In the genomic region with DNA sequence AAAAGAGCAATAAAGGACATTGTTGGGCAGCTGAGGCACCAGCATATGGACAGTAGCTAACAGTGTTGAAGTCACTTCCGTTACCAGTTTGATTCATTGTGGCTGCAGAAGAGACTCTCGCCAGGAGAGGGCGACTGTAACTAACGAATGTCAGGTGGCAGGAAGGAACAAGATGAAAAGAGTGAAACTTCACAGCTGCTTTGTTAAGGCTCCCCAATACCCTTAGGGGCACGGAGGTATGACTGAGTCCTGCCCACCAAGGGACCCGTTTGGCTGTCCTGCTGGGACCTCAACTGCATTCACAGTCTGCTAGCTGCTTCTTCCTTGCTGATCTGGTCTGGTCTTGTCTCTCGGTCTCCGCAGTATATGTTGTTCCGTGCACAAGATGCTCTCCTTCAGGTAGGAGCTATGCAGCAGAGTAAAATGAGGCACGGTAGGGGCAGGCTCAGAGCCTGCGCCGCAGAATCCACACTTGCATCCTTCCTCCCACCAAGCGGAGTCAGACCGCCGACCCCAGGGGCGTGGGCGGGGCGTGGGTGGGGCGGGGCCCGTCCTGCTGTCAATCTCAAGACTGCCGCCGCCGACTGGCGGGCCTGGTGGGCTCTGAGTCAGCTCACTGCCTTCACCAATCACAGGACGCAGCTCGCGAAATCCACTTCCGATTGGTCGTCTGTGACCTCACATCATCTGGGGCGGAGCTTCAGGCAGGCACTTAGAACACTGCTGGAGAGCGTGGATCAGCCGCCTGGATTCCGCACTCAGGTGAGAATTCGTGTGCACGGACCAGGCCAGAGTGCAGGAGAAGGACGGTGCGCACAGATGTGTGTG, we compare ENCODE assay signal across 7 mouse cellular contexts. TPM values are rescaled to one million over a fixed set of nuclear protein-coding genes. Genes with fewer than 3 reads are reported as not detected.
DNase-seq lines count a peak whose midpoint lies in the region; ATAC-seq and TF ChIP-seq lines count a peak whose summit lies in the region.

No protein-coding gene starts in this region.

- H3K9ac ChIP-seq in embryonic facial prominence, embryonic 11.5 days (replicated peaks; ENCODE audit: low read length) = peak overlapping the region; percentile 75
- peak overlapping the region; percentile 65 for H3K9ac ChIP-seq in limb, embryonic 12.5 days (replicated peaks)
- peak overlapping the region; percentile 69 for H3K9ac ChIP-seq in midbrain, embryonic 15.5 days

- DNase-seq in adrenal gland, postnatal 14 days = peak; percentile 96
- peak; percentile 98 for DNase-seq in embryonic facial prominence, embryonic 11.5 days (ENCODE audit: low spot score)
- peak; percentile 97 for DNase-seq in heart, adult 18-20 months
- peak; percentile 98 for DNase-seq in kidney, adult 2 months
- DNase-seq in spleen, adult 2 months (ENCODE audit: low read depth in 1 of 2, low spot score in 2 of 2) = peak; percentile 92 to 94

- peak overlapping the region; percentile 83 for H3K27ac ChIP-seq in embryonic facial prominence, embryonic 11.5 days (replicated peaks; ENCODE audit: low read depth, low read length)
- peak overlapping the region; percentile 72 for H3K27ac ChIP-seq in kidney, adult 2 months (ENCODE audit: insufficient read depth, low read depth, low read length)
- peak overlapping the region; percentile 92 for H3K27ac ChIP-seq in limb, embryonic 12.5 days
- peak overlapping the region; percentile 95 for H3K27ac ChIP-seq in midbrain, embryonic 15.5 days
- H3K27ac ChIP-seq in spleen, adult 2 months (ENCODE audit: insufficient read depth, low read length) = peak overlapping the region; percentile 89

- peak overlapping the region; percentile 56 for H3K4me3 ChIP-seq in embryonic facial prominence, embryonic 11.5 days (ENCODE audit: low read depth, low read length)
- peak overlapping the region; percentile 75 for H3K4me3 ChIP-seq in kidney, adult 2 months (ENCODE audit: insufficient read depth, low read depth, low read length)
- H3K4me3 ChIP-seq in limb, embryonic 12.5 days (replicated peaks) = peak overlapping the region; percentile 50
- peak overlapping the region; percentile 56 for H3K4me3 ChIP-seq in midbrain, embryonic 15.5 days
- peak overlapping the region; percentile 83 for H3K4me3 ChIP-seq in spleen, adult 2 months (ENCODE audit: extremely low read depth, insufficient read depth, insufficient read length)

- peak; percentile 62 for TF ChIP-seq POLR2A in kidney, adult 2 months (IDR thresholded peaks at IDR 0.05; ENCODE audit: low read depth, low read length)
- TF ChIP-seq POLR2A in spleen, adult 2 months (IDR thresholded peaks at IDR 0.05; ENCODE audit: low read depth, low read length) = peak; percentile 18

- WGBS in embryonic facial prominence, embryonic 11.5 days = under 1% methylated on average over 37 of the region's 37 CpGs
- WGBS in kidney, adult 2 months = under 1% methylated on average over 37 of the region's 37 CpGs
- under 1% methylated on average over 37 of the region's 37 CpGs for WGBS in limb, embryonic 12.5 days
- under 1% methylated on average over 37 of the region's 37 CpGs for WGBS in midbrain, embryonic 15.5 days
- WGBS in spleen, adult 2 months = under 1% methylated on average over 37 of the region's 37 CpGs

- TF ChIP-seq CTCF in kidney, adult 2 months (conservative IDR thresholded peaks at IDR 0.05; ENCODE audit: insufficient read depth, insufficient read length, low read depth, low read length) = peak; percentile 94
- TF ChIP-seq CTCF in spleen, adult 2 months (IDR thresholded peaks at IDR 0.05; ENCODE audit: extremely low read depth, insufficient read depth, insufficient read length, insufficient replicate concordance) = peak; percentile 84; the same call in 1 of the 2 replicates

- no peaks in the 10 kb centered on the region; the same call in 1 of the 2 replicates for H3K4me1 ChIP-seq in embryonic facial prominence, embryonic 11.5 days (ENCODE audit: control insufficient read depth, insufficient read depth, low read length)
- H3K4me1 ChIP-seq in kidney, adult 2 months (ENCODE audit: control insufficient read depth, insufficient read depth, low read length) = 0 out of 2 replicates have a peak, but pooled peaks cover 6% of the 10 kb centered on the region
- H3K4me1 ChIP-seq in limb, embryonic 12.5 days (replicated peaks) = peaks cover 17% of the 10 kb centered on the region
- peaks cover 47% of the 10 kb centered on the region for H3K4me1 ChIP-seq in midbrain, embryonic 15.5 days
- H3K4me1 ChIP-seq in spleen, adult 2 months (ENCODE audit: control insufficient read depth, insufficient read depth, insufficient read length) = no peaks in the 10 kb centered on the region; the same call in 1 of the 2 replicates

- peak; percentile 99 for ATAC-seq in embryonic facial prominence, embryonic 11.5 days (replicated peaks; ENCODE audit: insufficient number of reproducible peaks, low FRiP score, low TSS enrichment, low read depth)
- peak; percentile 99 for ATAC-seq in limb, embryonic 12.5 days (ENCODE audit: insufficient number of reproducible peaks, insufficient read depth, low FRiP score, low TSS enrichment, low read depth)
- ATAC-seq in midbrain, embryonic 15.5 days (replicated peaks) = peak; percentile 98

- H3K4me2 ChIP-seq in embryonic facial prominence, embryonic 11.5 days (ENCODE audit: low read depth, low read length) = peak overlapping the region; percentile 86
- peak overlapping the region; percentile 86 for H3K4me2 ChIP-seq in limb, embryonic 12.5 days
- peak overlapping the region; percentile 87 for H3K4me2 ChIP-seq in midbrain, embryonic 15.5 days

- H3K27me3 ChIP-seq in embryonic facial prominence, embryonic 11.5 days (ENCODE audit: control insufficient read depth, insufficient read depth, low read length) = no peaks in the 10 kb centered on the region
- H3K27me3 ChIP-seq in kidney, adult 2 months (replicated peaks; ENCODE audit: control insufficient read depth, insufficient read depth, low read length) = no peaks in the 10 kb centered on the region
- no peaks in the 10 kb centered on the region for H3K27me3 ChIP-seq in limb, embryonic 12.5 days
- no peaks in the 10 kb centered on the region for H3K27me3 ChIP-seq in midbrain, embryonic 15.5 days (replicated peaks)
- no peaks in the 10 kb centered on the region for H3K27me3 ChIP-seq in spleen, adult 2 months (ENCODE audit: control insufficient read depth, insufficient read depth, low read length)

- H3K36me3 ChIP-seq in embryonic facial prominence, embryonic 11.5 days (replicated peaks; ENCODE audit: control insufficient read depth, insufficient read depth, low read depth, low read length) = no peaks in the 10 kb centered on the region; the same call in 1 of the 2 replicates
- H3K36me3 ChIP-seq in kidney, adult 2 months (ENCODE audit: control insufficient read depth, insufficient read depth, low read length) = no peaks in the 10 kb centered on the region
- H3K36me3 ChIP-seq in limb, embryonic 12.5 days = no peaks in the 10 kb centered on the region
- no peaks in the 10 kb centered on the region for H3K36me3 ChIP-seq in midbrain, embryonic 15.5 days (replicated peaks)
- no peaks in the 10 kb centered on the region for H3K36me3 ChIP-seq in spleen, adult 2 months (ENCODE audit: control insufficient read depth, insufficient read depth, low read length)

- no peaks in the 10 kb centered on the region for H3K9me3 ChIP-seq in embryonic facial prominence, embryonic 11.5 days (replicated peaks; ENCODE audit: control insufficient read depth, low read length)
- H3K9me3 ChIP-seq in limb, embryonic 12.5 days = no peaks in the 10 kb centered on the region
- H3K9me3 ChIP-seq in midbrain, embryonic 15.5 days = no peaks in the 10 kb centered on the region

RNA-seq across cellular contexts. Expression of a gene that starts 6.8 kb away (rescaled TPM):
- 498 and 535 TPM in 2 replicates for total RNA-seq in adrenal gland, postnatal 14 days (2021)
- 56.4 and 66.4 TPM in 2 replicates for polyA plus RNA-seq in embryonic facial prominence, embryonic 11.5 days (2014; fragmentation: Nextera tagmentation; extraction: Ambion mirVana)
- total RNA-seq in heart, adult 18-20 months (2021) = 1 to 10 TPM; 6.3 to 8.5 TPM
- polyA plus RNA-seq in kidney, adult 2 months (2012; rRNA removed) = 51.7 and 81.9 TPM in 2 replicates
- polyA plus RNA-seq in limb, embryonic 12.5 days (2016; fragmentation: Nextera tagmentation; extraction: Ambion mirVana) = 31.0 and 38.9 TPM in 2 replicates
- polyA plus RNA-seq in midbrain, embryonic 15.5 days (2015; fragmentation: Nextera tagmentation; extraction: Ambion mirVana) = 71.6 and 73.6 TPM in 2 replicates
- polyA plus RNA-seq in spleen, adult 2 months (2012; rRNA removed) = 42.0 and 60.6 TPM in 2 replicates

RNA-seq across cellular contexts. Expression of a gene that starts 7.1 kb away (rescaled TPM):
- total RNA-seq in adrenal gland, postnatal 14 days (2021) = 12.7 and 16.3 TPM in 2 replicates
- polyA plus RNA-seq in embryonic facial prominence, embryonic 11.5 days (2014; fragmentation: Nextera tagmentation; extraction: Ambion mirVana) = 7.3 and 7.5 TPM in 2 replicates
- total RNA-seq in heart, adult 18-20 months (2021) = 1 to 10 TPM; 5.0 to 5.5 TPM
- polyA plus RNA-seq in kidney, adult 2 months (2012; rRNA removed) = 31.3 and 33.4 TPM in 2 replicates
- 8.9 and 9.3 TPM in 2 replicates for polyA plus RNA-seq in limb, embryonic 12.5 days (2016; fragmentation: Nextera tagmentation; extraction: Ambion mirVana)
- polyA plus RNA-seq in midbrain, embryonic 15.5 days (2015; fragmentation: Nextera tagmentation; extraction: Ambion mirVana) = 6.2 and 7.1 TPM in 2 replicates
- 12.5 and 13.5 TPM in 2 replicates for polyA plus RNA-seq in spleen, adult 2 months (2012; rRNA removed)

RNA-seq across cellular contexts. Expression of a gene that starts 36.9 kb away (rescaled TPM):
- not detected in 2 replicates for total RNA-seq in adrenal gland, postnatal 14 days (2021)
- polyA plus RNA-seq in embryonic facial prominence, embryonic 11.5 days (2014; fragmentation: Nextera tagmentation; extraction: Ambion mirVana) = not detected in 2 replicates
- not detected for total RNA-seq in heart, adult 18-20 months (2021)
- polyA plus RNA-seq in kidney, adult 2 months (2012; rRNA removed) = not detected in 2 replicates
- polyA plus RNA-seq in limb, embryonic 12.5 days (2016; fragmentation: Nextera tagmentation; extraction: Ambion mirVana) = not detected in 2 replicates
- polyA plus RNA-seq in midbrain, embryonic 15.5 days (2015; fragmentation: Nextera tagmentation; extraction: Ambion mirVana) = not detected in 2 replicates
- polyA plus RNA-seq in spleen, adult 2 months (2012; rRNA removed) = not detected in 2 replicates

RNA-seq across cellular contexts. Expression of a gene that starts 45.4 kb away (rescaled TPM):
- 2.1 and 2.7 TPM in 2 replicates for total RNA-seq in adrenal gland, postnatal 14 days (2021)
- 1.4 and 1.7 TPM in 2 replicates for polyA plus RNA-seq in embryonic facial prominence, embryonic 11.5 days (2014; fragmentation: Nextera tagmentation; extraction: Ambion mirVana)
- 1 to 10 TPM; 1.6 to 2.0 TPM for total RNA-seq in heart, adult 18-20 months (2021)
- 2.3 and 2.8 TPM in 2 replicates for polyA plus RNA-seq in kidney, adult 2 months (2012; rRNA removed)
- 1.2 and 1.6 TPM in 2 replicates for polyA plus RNA-seq in limb, embryonic 12.5 days (2016; fragmentation: Nextera tagmentation; extraction: Ambion mirVana)
- 9.8 and 10.0 TPM in 2 replicates for polyA plus RNA-seq in midbrain, embryonic 15.5 days (2015; fragmentation: Nextera tagmentation; extraction: Ambion mirVana)
- 6.6 and 7.6 TPM in 2 replicates for polyA plus RNA-seq in spleen, adult 2 months (2012; rRNA removed)

Comparison
In these comparisons a context has a peak if more than half of its experiments do, and no peak if none do; other contexts are left out.
1. Peak in every context shown above with its lines: DNase-seq, ATAC-seq, H3K4me3 ChIP-seq and H3K27ac ChIP-seq.